Mouse (Mus musculus): ENCODE measurements around the gene Nxpe3. TPM values are rescaled to one million over a fixed set of nuclear protein-coding genes. Genes with fewer than 3 reads are reported as not detected.
A peak's percentile ranks its signal among the peaks of the same experiment; 100 is the strongest.

The Nxpe3 gene
- polyA plus RNA-seq (2015; fragmentation: Nextera tagmentation; extraction: Ambion mirVana), result 0.45 and 0.62 TPM in 2 replicates

DNA sequence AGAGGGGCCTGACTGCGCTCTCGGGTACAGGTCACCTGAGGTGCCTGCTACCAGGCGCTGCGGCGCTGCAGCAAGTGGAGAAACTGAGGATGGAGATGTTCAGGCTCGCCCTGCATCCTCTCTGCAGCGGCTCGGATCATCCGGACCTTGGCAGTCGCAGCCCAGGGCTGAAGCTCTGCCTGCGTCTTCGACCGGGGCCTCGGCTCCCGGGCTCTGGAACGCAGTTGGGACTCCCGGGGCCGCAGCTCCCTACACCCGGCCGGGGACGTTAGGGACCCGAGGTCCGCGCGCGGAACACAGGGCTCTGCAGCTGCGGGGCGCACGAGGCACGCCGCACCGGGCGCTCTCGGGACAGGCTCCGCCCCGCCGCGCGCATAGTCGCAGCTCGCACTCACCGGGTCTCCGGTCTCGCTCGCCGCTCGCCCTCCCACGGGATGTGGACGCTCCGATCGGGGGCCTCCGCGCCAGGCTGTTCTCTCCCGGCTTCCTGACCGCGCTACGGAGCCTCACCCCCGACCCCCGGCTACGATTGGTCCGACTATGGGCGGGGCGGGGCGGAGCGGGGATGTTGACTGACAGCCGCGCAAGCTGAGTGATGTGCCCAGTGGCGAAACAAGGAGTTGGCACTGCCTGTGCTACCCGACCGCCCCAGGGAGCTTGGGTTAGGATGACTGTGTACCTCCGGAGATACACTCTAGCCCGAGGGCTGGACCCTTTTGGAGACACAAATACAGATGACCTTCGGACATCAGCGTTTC is at the start of gene Nxpe3:
TSS of gene Nxpe3 (minus strand) at position 393 of the 758 bp plus-strand sequence.
- peak within 1 kb of the TSS; percentile 83 for H3K4me3 ChIP-seq
- H3K4me2 ChIP-seq, result peak within 1 kb of the TSS; percentile 88
- H3K36me3 ChIP-seq, result no peaks in the 10 kb centered on the region
- ATAC-seq (replicated peaks; ENCODE audit: insufficient number of reproducible peaks, insufficient read depth, low FRiP score, low read depth), result peak; percentile 91
- WGBS, result under 1% methylated on average over 74 of the region's 74 CpGs
- peak within 1 kb of the TSS; percentile 74 for H3K27ac ChIP-seq
- no peaks in the 10 kb centered on the region for H3K9me3 ChIP-seq (replicated peaks)
- peaks cover 24% of the 10 kb centered on the region for H3K4me1 ChIP-seq (replicated peaks)
- no peaks in the 10 kb centered on the region for H3K27me3 ChIP-seq
- peak within 1 kb of the TSS; percentile 70 for H3K9ac ChIP-seq

DNA sequence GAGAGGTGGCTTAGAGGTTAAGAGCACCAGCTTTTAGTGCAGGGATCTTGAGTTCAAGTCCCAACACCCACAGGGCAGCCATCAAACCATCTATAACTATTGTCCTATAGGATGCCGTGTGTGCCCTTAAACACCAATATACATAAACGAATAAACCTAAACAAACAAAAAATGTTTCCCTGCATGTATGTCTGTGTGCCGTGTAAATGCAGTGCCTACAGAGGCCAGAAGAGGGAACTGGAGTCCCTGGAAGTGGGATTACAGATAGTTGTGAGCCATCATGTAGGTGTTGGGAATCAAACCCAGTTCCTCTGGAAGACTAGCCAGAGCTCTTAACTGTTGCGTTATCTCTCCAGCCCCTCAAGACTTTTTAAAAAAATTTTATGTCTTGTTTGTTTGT is 45.7 kb upstream of the Nxpe3 start:
- no peak overlapping the region for H3K9ac ChIP-seq
- no peak overlapping the region for H3K27ac ChIP-seq
- no peak for ATAC-seq (replicated peaks; ENCODE audit: insufficient number of reproducible peaks, insufficient read depth, low FRiP score, low read depth)
- no peaks in the 10 kb centered on the region for H3K4me1 ChIP-seq (replicated peaks)
- H3K4me3 ChIP-seq, result no peak overlapping the region
- WGBS, result 90% methylated on average over 4 of the region's 4 CpGs
- H3K9me3 ChIP-seq (replicated peaks), result no peaks in the 10 kb centered on the region
- H3K27me3 ChIP-seq, result no peaks in the 10 kb centered on the region
- no peaks in the 10 kb centered on the region for H3K36me3 ChIP-seq
- no peak overlapping the region for H3K4me2 ChIP-seq

DNA sequence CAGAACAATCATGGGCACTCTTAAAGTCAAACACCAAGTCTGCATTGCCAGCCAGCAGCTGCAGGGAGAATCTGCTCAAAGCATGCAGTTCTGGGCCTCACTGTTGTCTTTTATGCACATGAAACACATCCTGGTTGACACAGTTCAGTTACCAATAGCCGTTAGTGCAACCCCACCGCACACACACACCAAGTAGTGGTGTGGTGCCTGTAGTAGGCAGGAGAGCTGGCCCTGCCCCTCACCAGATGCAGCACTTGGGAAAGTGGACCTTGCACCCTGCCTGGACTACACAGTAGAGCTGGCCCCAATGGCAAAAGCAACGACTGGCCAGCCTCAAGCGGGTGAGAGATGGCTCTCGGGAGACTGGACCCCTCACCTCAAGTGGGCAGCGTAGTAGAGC is 44.6 kb upstream of the Nxpe3 start:
- no peak for ATAC-seq (replicated peaks; ENCODE audit: insufficient number of reproducible peaks, insufficient read depth, low FRiP score, low read depth)
- H3K27ac ChIP-seq, result no peak overlapping the region
- H3K36me3 ChIP-seq, result no peaks in the 10 kb centered on the region
- no peaks in the 10 kb centered on the region for H3K9me3 ChIP-seq (replicated peaks)
- H3K4me1 ChIP-seq (replicated peaks), result no peaks in the 10 kb centered on the region
- 77% methylated on average over 6 of the region's 6 CpGs for WGBS
- no peak overlapping the region for H3K9ac ChIP-seq
- no peak overlapping the region for H3K4me2 ChIP-seq
- no peak overlapping the region for H3K4me3 ChIP-seq
- H3K27me3 ChIP-seq, result no peaks in the 10 kb centered on the region

DNA sequence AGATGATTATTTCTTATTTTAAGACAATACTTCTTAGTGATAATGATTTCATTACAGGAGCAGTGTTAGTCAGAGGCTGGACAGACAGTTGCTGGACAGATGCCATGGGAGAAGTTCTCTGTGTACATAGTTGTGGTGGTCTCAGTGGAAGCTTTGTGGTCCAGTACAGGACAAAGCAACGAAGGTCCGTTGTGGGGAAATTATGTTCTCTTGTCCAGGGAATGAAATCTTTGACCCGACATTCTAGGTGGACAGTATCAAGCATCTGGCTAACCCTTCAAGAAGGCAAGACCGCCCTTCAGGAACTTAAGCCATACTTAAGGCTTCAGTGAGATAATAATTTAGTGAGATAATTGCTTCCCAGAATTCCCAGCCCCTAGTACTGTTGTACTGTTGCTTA is 43.7 kb upstream of the Nxpe3 start:
- Histone ChIP-seq H3K27ac (no peak overlapping the region), H3K4me3 (no peak overlapping the region), H3K9me3 (replicated peaks) (no peaks in the 10 kb centered on the region), H3K4me2 (no peak overlapping the region), H3K4me1 (replicated peaks) (no peaks in the 10 kb centered on the region), H3K9ac (no peak overlapping the region), H3K36me3 (no peaks in the 10 kb centered on the region), H3K27me3 (no peaks in the 10 kb centered on the region)
- ATAC-seq (replicated peaks; ENCODE audit: insufficient number of reproducible peaks, insufficient read depth, low FRiP score, low read depth), result no peak
- WGBS, result 77% methylated on average over 4 of the region's 4 CpGs

DNA sequence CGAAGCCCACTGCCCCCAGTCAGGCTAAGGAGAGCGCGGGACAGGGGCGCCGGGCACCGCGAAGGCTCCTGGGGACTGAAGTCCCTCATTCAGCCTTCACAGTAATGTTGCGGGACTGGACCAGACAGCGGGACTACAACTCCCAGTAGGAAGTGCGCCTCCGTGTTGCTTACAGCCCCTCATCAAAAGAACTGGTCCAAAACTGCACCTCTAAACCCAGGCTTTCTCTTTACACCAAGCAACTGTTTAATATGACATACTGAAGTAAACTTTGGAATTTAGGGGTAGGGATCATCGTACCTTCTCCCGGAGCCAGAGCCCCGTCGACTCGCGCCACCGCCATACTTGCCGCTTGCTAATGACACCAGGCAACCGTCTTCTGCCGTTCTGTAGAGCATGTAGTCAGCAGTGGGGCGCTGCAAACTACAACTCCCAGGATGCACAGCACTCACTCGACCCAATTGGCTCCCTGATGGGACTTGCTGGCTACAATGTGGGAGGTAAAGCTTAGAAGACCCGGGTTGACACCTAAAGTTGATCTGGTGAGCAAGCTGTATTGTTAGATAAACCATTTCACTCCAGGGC is 39.5 kb upstream of the Nxpe3 start, which contains the start of gene Cep97:
TSS of gene Cep97 (minus strand) at position 403 of the 585 bp plus-strand sequence.
- WGBS, result under 1% methylated on average over 24 of the region's 24 CpGs
- Histone ChIP-seq H3K27ac (peak within 1 kb of the TSS; percentile 68), H3K4me3 (peak within 1 kb of the TSS; percentile 79), H3K36me3 (no peaks in the 10 kb centered on the region), H3K9me3 (replicated peaks) (no peaks in the 10 kb centered on the region), H3K27me3 (no peaks in the 10 kb centered on the region), H3K4me1 (replicated peaks) (no peaks in the 10 kb centered on the region), H3K9ac (peak within 1 kb of the TSS; percentile 63), H3K4me2 (peak within 1 kb of the TSS; percentile 77)
- peak; percentile 99 for ATAC-seq (replicated peaks; ENCODE audit: insufficient number of reproducible peaks, insufficient read depth, low FRiP score, low read depth)

DNA sequence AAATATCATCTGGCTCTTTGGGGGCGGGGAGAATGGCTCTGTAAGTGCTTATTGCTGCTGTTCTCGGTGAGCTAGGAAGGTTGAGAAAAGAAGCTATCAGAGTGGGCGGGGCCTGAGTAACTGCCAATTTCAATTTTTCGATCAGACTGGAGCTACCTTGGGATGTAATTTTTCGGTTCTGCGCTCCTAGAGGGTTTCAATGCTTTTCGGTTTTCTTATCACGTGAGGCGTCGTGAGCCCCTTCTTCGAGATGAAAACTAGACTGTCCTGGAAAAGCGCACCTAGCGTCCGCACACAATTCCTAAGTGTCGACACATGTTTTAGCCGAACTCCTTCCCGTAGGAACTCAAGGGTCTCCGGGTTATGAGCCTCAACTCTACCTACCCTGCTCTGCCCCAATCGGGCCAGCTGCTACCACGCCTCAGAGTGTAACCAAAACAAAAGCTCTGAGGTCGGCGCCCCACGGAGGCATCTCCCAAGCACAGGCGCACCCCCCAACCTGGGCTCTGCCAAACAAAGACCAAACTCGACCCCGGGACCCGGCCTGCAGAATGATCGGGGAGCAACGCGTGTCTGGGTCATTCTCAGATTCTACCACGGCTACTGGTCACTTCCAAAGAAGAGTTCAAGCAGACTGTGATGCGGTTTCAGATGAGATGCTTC is 38.7 kb upstream of the Nxpe3 start:
- Histone ChIP-seq H3K9ac (peak overlapping the region; percentile 63), H3K4me1 (replicated peaks) (no peaks in the 10 kb centered on the region), H3K4me2 (peak overlapping the region; percentile 77), H3K36me3 (no peaks in the 10 kb centered on the region), H3K27ac (peak overlapping the region; percentile 68), H3K27me3 (no peaks in the 10 kb centered on the region), H3K9me3 (replicated peaks) (no peaks in the 10 kb centered on the region), H3K4me3 (peak overlapping the region; percentile 79)
- peak; percentile 38; the same call in 1 of the 2 replicates for ATAC-seq (replicated peaks; ENCODE audit: insufficient number of reproducible peaks, insufficient read depth, low FRiP score, low read depth)
- under 1% methylated on average over 32 of the region's 32 CpGs for WGBS

DNA sequence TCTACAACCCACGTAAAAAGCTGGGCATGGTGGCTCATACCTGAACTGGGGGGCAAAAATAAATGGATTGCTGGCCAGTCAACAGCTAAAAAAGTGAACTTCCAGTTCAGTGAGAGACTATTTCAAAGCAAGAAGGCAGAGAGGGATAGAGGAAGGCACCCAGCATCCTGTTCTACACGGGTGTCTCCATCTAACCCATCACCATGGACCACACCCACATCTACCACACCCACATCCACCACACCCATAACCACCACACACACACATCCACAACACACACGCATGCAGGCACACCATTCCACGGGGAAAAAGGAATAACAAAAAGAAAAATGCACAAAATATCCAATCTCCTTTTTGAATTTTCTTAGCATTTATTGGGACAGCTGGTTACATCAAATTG is 28.9 kb upstream of the Nxpe3 start:
- Histone ChIP-seq H3K9ac (no peak overlapping the region), H3K36me3 (peaks cover 27% of the 10 kb centered on the region), H3K4me1 (replicated peaks) (no peaks in the 10 kb centered on the region), H3K4me2 (no peak overlapping the region), H3K4me3 (no peak overlapping the region), H3K27me3 (no peaks in the 10 kb centered on the region), H3K9me3 (replicated peaks) (no peaks in the 10 kb centered on the region), H3K27ac (no peak overlapping the region)
- WGBS, result 79% methylated on average over 4 of the region's 4 CpGs
- ATAC-seq (replicated peaks; ENCODE audit: insufficient number of reproducible peaks, insufficient read depth, low FRiP score, low read depth), result no peak

DNA sequence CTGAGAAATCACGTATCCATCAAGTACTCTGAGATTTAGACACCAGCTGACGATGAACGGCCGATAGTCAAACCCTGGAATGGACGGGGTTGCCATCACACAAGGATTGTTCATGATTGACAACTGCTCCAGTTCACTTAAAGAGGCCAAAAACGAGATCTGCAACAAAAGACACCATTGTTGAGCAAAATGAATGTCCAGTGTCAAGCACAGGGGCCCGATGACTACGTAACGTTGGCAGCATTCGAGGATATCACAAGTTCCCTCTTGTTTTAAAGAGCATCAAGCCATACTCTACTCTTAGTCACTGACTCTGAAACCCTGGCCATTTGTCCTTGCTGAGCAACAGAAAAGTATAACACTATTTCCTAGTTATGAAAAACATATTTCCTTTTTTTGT is 27.0 kb upstream of the Nxpe3 start:
- Histone ChIP-seq H3K36me3 (peaks cover 40% of the 10 kb centered on the region), H3K9ac (no peak overlapping the region), H3K4me3 (no peak overlapping the region), H3K27ac (no peak overlapping the region), H3K4me1 (replicated peaks) (no peaks in the 10 kb centered on the region), H3K9me3 (replicated peaks) (no peaks in the 10 kb centered on the region), H3K4me2 (no peak overlapping the region), H3K27me3 (no peaks in the 10 kb centered on the region)
- ATAC-seq (replicated peaks; ENCODE audit: insufficient number of reproducible peaks, insufficient read depth, low FRiP score, low read depth), result no peak
- WGBS, result 90% methylated on average over 10 of the region's 10 CpGs

DNA sequence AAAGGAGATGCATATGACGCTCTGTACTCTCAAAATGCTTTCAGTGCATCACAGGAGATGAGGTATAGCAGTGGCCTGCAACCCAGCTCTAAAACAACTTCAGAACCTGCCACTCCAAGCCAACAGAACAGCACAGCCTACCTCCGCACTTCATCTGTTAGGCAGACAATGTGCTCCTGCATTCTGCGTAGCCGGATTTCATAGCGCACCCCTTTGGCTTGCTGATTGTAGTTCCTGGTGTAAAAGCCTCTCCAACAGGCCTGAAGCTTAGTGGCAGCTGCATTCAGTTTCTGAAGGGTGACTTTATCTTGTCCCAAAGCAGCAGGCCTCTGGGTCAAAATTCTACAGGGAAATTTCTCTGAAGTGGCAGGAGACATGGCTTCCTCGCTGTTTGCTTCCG is 19.6 kb upstream of the Nxpe3 start:
- H3K9me3 ChIP-seq (replicated peaks), result no peaks in the 10 kb centered on the region
- no peak overlapping the region for H3K4me3 ChIP-seq
- no peak for ATAC-seq (replicated peaks; ENCODE audit: insufficient number of reproducible peaks, insufficient read depth, low FRiP score, low read depth)
- H3K27ac ChIP-seq, result no peak overlapping the region
- H3K27me3 ChIP-seq, result no peaks in the 10 kb centered on the region
- WGBS, result 94% methylated on average over 7 of the region's 7 CpGs
- H3K4me1 ChIP-seq (replicated peaks), result no peaks in the 10 kb centered on the region
- no peak overlapping the region for H3K9ac ChIP-seq
- no peak overlapping the region for H3K4me2 ChIP-seq
- H3K36me3 ChIP-seq, result peaks cover 36% of the 10 kb centered on the region

DNA sequence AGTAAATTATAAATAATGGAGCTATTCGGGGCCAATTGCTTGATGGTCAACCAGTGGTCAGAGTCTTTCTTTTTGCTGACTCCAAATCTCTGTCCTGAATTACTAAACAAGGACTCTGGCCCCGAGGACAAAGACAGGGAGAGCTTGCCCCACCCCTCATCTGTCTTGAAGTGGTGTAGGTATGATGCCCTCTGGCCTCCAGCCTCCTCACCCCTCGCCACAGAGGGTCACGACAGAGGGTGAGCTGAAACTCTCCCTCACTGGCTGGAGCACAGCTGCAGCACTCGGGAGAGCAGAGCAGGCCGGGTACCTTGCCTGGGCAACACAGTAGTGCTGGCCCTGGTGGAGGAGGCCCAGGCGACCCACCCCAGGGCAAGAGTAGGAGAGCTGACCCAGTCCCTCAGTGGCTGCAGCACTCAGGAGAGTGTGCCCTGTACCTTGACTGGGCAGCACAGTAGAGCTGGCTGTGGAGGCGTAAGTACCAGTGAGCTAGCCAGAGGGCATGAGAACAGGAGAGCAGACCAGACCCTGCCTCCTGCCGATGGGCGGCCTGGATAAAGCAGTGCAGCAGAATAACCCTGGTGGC is 15.2 kb upstream of the Nxpe3 start:
- Histone ChIP-seq H3K27ac (no peak overlapping the region), H3K9ac (no peak overlapping the region), H3K36me3 (peaks cover 31% of the 10 kb centered on the region), H3K4me1 (replicated peaks) (no peaks in the 10 kb centered on the region), H3K27me3 (no peaks in the 10 kb centered on the region), H3K4me3 (no peak overlapping the region), H3K9me3 (replicated peaks) (no peaks in the 10 kb centered on the region), H3K4me2 (no peak overlapping the region)
- 91% methylated on average over 10 of the region's 10 CpGs for WGBS
- ATAC-seq (replicated peaks; ENCODE audit: insufficient number of reproducible peaks, insufficient read depth, low FRiP score, low read depth), result no peak

DNA sequence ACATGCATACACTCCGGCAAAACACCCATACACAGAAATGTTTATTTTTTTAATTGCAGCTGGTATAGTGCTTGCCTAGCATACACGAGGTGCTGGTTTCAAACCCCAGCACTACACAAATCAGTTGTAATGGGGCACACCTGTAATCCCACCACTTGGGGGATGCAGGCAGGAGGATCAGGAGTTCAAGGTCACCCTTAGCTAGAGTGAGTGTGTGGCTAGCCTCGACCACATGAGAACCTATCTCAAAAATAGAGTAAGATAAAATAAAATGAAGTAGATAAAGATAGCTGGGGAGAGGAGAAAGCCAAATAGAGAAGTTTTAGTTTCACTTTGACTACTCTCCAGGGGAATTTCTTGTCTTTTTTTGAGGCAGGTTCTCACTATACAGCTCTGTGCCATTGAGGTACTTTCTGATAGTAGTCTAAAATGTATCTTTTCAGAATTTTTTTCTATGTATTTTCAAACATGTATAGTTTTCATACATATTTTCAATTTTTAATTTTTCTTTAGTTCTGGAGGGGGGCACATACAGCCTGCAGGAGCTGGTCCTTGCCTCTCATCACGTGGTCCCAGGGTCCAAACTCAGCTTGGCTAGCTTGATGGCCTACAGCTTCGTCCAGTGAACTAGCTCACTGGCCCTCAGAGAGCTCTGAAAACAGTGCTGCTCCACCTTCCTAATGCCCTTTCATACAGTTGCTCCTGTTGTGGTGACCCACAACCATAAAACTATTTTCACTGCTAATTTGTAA is 12.0 kb upstream of the Nxpe3 start:
- Histone ChIP-seq H3K9me3 (replicated peaks) (no peaks in the 10 kb centered on the region), H3K4me2 (no peak overlapping the region), H3K4me3 (no peak overlapping the region), H3K4me1 (replicated peaks) (no peaks in the 10 kb centered on the region), H3K36me3 (peaks cover 28% of the 10 kb centered on the region), H3K9ac (no peak overlapping the region), H3K27ac (no peak overlapping the region), H3K27me3 (no peaks in the 10 kb centered on the region)
- 83% methylated on average over 5 of the region's 5 CpGs for WGBS
- ATAC-seq (replicated peaks; ENCODE audit: insufficient number of reproducible peaks, insufficient read depth, low FRiP score, low read depth), result no peak
